Comparison of ENCODE assay signal across 9 mouse cellular contexts in genomic region chr4:148676188-148676960, GRCm38 (mm10). TPM values are rescaled to one million over a fixed set of nuclear protein-coding genes. Genes with fewer than 3 reads are reported as not detected.
DNase-seq lines count a peak whose midpoint lies in the region; ATAC-seq and TF ChIP-seq lines count a peak whose summit lies in the region.
"Had no signal": no experiment of that assay in that cellular context is flagged by ENCODE, and none has a peak within 500 bp of the region (broad histone marks: within the 10 kb centered on the region; RNA-seq: fewer than 3 reads in every experiment).

No protein-coding gene starts in this region.

- ATAC-seq in hindbrain, postnatal 0 days = peak; percentile 63; the same call in 1 of the 2 replicates
- ATAC-seq in liver, embryonic 14.5 days (ENCODE audit: insufficient read depth) = peak; percentile 21; the same call in 1 of the 2 replicates
- peak; percentile 51; the same call in 1 of the 2 replicates for ATAC-seq in neural tube, embryonic 13.5 days (ENCODE audit: low read depth)
- ATAC-seq in forebrain, embryonic 13.5 days = no peak
- ATAC-seq in frontal cortex, adult (ENCODE audit: low TSS enrichment) = no peak

- no peak overlapping the region for H3K27ac ChIP-seq in hindbrain, postnatal 0 days
- H3K27ac ChIP-seq in liver, embryonic 14.5 days = no peak overlapping the region
- H3K27ac ChIP-seq in neural tube, embryonic 13.5 days (replicated peaks) = 0 out of 2 replicates have a peak overlapping the region, but pooled peaks have one; percentile 33
- H3K27ac ChIP-seq in forebrain, embryonic 13.5 days = no peak overlapping the region
- H3K27ac ChIP-seq: hindbrain, embryonic 15.5 days had no signal

- TF ChIP-seq EP300 in liver, embryonic 14.5 days (IDR thresholded peaks at IDR 0.05; ENCODE audit: low read depth) = no peak

- H3K9ac ChIP-seq in hindbrain, postnatal 0 days (replicated peaks; ENCODE audit: low read length) = no peak overlapping the region
- no peak overlapping the region for H3K9ac ChIP-seq in liver, embryonic 14.5 days (replicated peaks)
- H3K9ac ChIP-seq in neural tube, embryonic 13.5 days = no peak overlapping the region
- H3K9ac ChIP-seq in forebrain, embryonic 13.5 days = no peak overlapping the region
- H3K9ac ChIP-seq: hindbrain, embryonic 15.5 days had no signal

- no peaks in the 10 kb centered on the region for H3K27me3 ChIP-seq in hindbrain, postnatal 0 days (ENCODE audit: insufficient read depth, low read length)
- no peaks in the 10 kb centered on the region for H3K27me3 ChIP-seq in liver, embryonic 14.5 days (ENCODE audit: control insufficient read depth, insufficient read depth, low read length)
- H3K27me3 ChIP-seq in neural tube, embryonic 13.5 days = 0 out of 2 replicates have a peak, but pooled peaks cover 6% of the 10 kb centered on the region
- H3K27me3 ChIP-seq in forebrain, embryonic 13.5 days = no peaks in the 10 kb centered on the region
- H3K27me3 ChIP-seq: hindbrain, embryonic 15.5 days had no signal

- TF ChIP-seq CTCF in hindbrain, postnatal 0 days (IDR thresholded peaks at IDR 0.05; ENCODE audit: low read depth) = no peak
- TF ChIP-seq CTCF in liver, embryonic 14.5 days (IDR thresholded peaks at IDR 0.05; ENCODE audit: low read depth) = no peak

- no peaks in the 10 kb centered on the region for H3K9me3 ChIP-seq in hindbrain, postnatal 0 days (ENCODE audit: low read length)
- H3K9me3 ChIP-seq in liver, embryonic 14.5 days (ENCODE audit: control insufficient read depth, low read length) = no peaks in the 10 kb centered on the region
- H3K9me3 ChIP-seq in neural tube, embryonic 13.5 days = no peaks in the 10 kb centered on the region
- no peaks in the 10 kb centered on the region for H3K9me3 ChIP-seq in forebrain, embryonic 13.5 days (replicated peaks)
- H3K9me3 ChIP-seq: hindbrain, embryonic 15.5 days had no signal

- H3K4me1 ChIP-seq in hindbrain, postnatal 0 days (ENCODE audit: insufficient read depth, low read length) = peaks cover 6% of the 10 kb centered on the region
- H3K4me1 ChIP-seq in liver, embryonic 14.5 days (replicated peaks; ENCODE audit: control insufficient read depth in 2 of 2, insufficient read depth in 2 of 2, low read length in 1 of 2) = peaks cover 28 to 44% of the 10 kb centered on the region in 2 experiments
- peaks cover 28% of the 10 kb centered on the region for H3K4me1 ChIP-seq in neural tube, embryonic 13.5 days (replicated peaks)
- H3K4me1 ChIP-seq in forebrain, embryonic 13.5 days = 0 out of 2 replicates have a peak, but pooled peaks cover 4% of the 10 kb centered on the region

- H3K4me2 ChIP-seq in hindbrain, postnatal 0 days (ENCODE audit: low read depth, low read length) = no peak overlapping the region
- no peak overlapping the region for H3K4me2 ChIP-seq in liver, embryonic 14.5 days (ENCODE audit: low read depth)
- H3K4me2 ChIP-seq in neural tube, embryonic 13.5 days = no peak overlapping the region
- no peak overlapping the region for H3K4me2 ChIP-seq in forebrain, embryonic 13.5 days
- H3K4me2 ChIP-seq: hindbrain, embryonic 15.5 days had no signal

- peak; percentile 21 for DNase-seq in urinary bladder, postnatal 14 days (ENCODE audit: low spot score)
- no peak for DNase-seq in urinary bladder, postnatal 10 days (ENCODE audit: low spot score)
- peak; percentile 48 for DNase-seq in hindbrain, postnatal 0 days (ENCODE audit: low spot score)
- DNase-seq in liver, embryonic 14.5 days (ENCODE audit: low read depth in 3 of 3, low spot score in 3 of 3) = no peak
- no peak for DNase-seq in frontal cortex, postnatal 36 days (ENCODE audit: low spot score in 2 of 2)

- no peaks in the 10 kb centered on the region for H3K36me3 ChIP-seq in hindbrain, postnatal 0 days (ENCODE audit: insufficient read depth, low read length)
- H3K36me3 ChIP-seq in liver, embryonic 14.5 days (replicated peaks; ENCODE audit: control insufficient read depth, insufficient read depth, low read depth) = no peaks in the 10 kb centered on the region
- no peaks in the 10 kb centered on the region for H3K36me3 ChIP-seq in neural tube, embryonic 13.5 days
- no peaks in the 10 kb centered on the region for H3K36me3 ChIP-seq in forebrain, embryonic 13.5 days (ENCODE audit: poor library complexity, severe bottlenecking)
- H3K36me3 ChIP-seq: hindbrain, embryonic 15.5 days had no signal

- WGBS in hindbrain, postnatal 0 days = 40% methylated on average over 16 of the region's 16 CpGs
- 24% methylated on average over 16 of the region's 16 CpGs for WGBS in liver, embryonic 14.5 days (ENCODE audit: insufficient replicate concordance)
- WGBS in neural tube, embryonic 13.5 days = 45% methylated on average over 16 of the region's 16 CpGs
- 73% methylated on average over 15 of the region's 16 CpGs for WGBS in forebrain, embryonic 13.5 days

- no peak overlapping the region for H3K4me3 ChIP-seq in hindbrain, postnatal 0 days (ENCODE audit: low read length)
- H3K4me3 ChIP-seq in liver, embryonic 14.5 days (ENCODE audit: insufficient read depth in 1 of 2, low read depth in 2 of 2, low read length in 2 of 2) = no peak overlapping the region
- H3K4me3 ChIP-seq in neural tube, embryonic 13.5 days = no peak overlapping the region
- no peak overlapping the region for H3K4me3 ChIP-seq in forebrain, embryonic 13.5 days
- H3K4me3 ChIP-seq: hindbrain, embryonic 15.5 days had no signal

RNA-seq across cellular contexts. Expression of gene Gm572, which starts 33.3 kb away (rescaled TPM):
- not detected in 2 replicates for total RNA-seq in hindbrain, postnatal 0 days (2014; rRNA removed)
- polyA plus RNA-seq in hindbrain, postnatal 0 days (2015; fragmentation: Nextera tagmentation; extraction: Ambion mirVana) = not detected in 2 replicates
- polyA plus RNA-seq in liver, embryonic 14.5 days (2012; rRNA removed) = 0.03 TPM in 1 of 2 replicates, not detected in the other
- polyA plus RNA-seq in liver, embryonic 14.5 days (2014; fragmentation: Nextera tagmentation; extraction: Ambion mirVana) = not detected in 2 replicates
- polyA plus RNA-seq in neural tube, embryonic 13.5 days (2015; fragmentation: Nextera tagmentation; extraction: Ambion mirVana) = not detected in 2 replicates
- not detected in 2 replicates for polyA plus RNA-seq in forebrain, embryonic 13.5 days (2015; fragmentation: Nextera tagmentation; extraction: Ambion mirVana)
- polyA plus RNA-seq: hindbrain, embryonic 15.5 days had no signal

RNA-seq across cellular contexts. Expression of gene Tardbp, which starts 49.6 kb away (rescaled TPM):
- total RNA-seq in hindbrain, postnatal 0 days (2014; rRNA removed) = 160 and 205 TPM in 2 replicates
- polyA plus RNA-seq in hindbrain, postnatal 0 days (2015; fragmentation: Nextera tagmentation; extraction: Ambion mirVana) = 116 and 121 TPM in 2 replicates
- 247 and 260 TPM in 2 replicates for polyA plus RNA-seq in liver, embryonic 14.5 days (2012; rRNA removed)
- polyA plus RNA-seq in liver, embryonic 14.5 days (2014; fragmentation: Nextera tagmentation; extraction: Ambion mirVana) = 80.3 and 83.0 TPM in 2 replicates
- 223 and 264 TPM in 2 replicates for polyA plus RNA-seq in neural tube, embryonic 13.5 days (2015; fragmentation: Nextera tagmentation; extraction: Ambion mirVana)
- 364 and 366 TPM in 2 replicates for polyA plus RNA-seq in forebrain, embryonic 13.5 days (2015; fragmentation: Nextera tagmentation; extraction: Ambion mirVana)

Comparison
In these comparisons a context has a peak if more than half of its experiments do, and no peak if none do; other contexts are left out.
1. DNase-seq: peak in urinary bladder, postnatal 14 days (single experiment) and hindbrain, postnatal 0 days (single experiment); none in urinary bladder, postnatal 10 days (single experiment), liver, embryonic 14.5 days (0 of 3) and frontal cortex, postnatal 36 days (0 of 2).
2. ATAC-seq: peak in hindbrain, postnatal 0 days (single experiment), liver, embryonic 14.5 days (single experiment) and neural tube, embryonic 13.5 days (single experiment); none in forebrain, embryonic 13.5 days (single experiment) and frontal cortex, adult (single experiment).